ENCODE assay signal across 35 mouse cellular contexts in genomic region chr13:31981198-31981597, GRCm38 (mm10).
"Had no signal": no experiment of that assay in that cellular context is flagged by ENCODE, and none has a peak within 500 bp of the region (broad histone marks: within the 10 kb centered on the region; RNA-seq: fewer than 3 reads in every experiment).

No protein-coding gene starts in this region.

- DNase-seq: heart, postnatal 10 days; heart, postnatal 14 days; heart, postnatal 36 days; heart, postnatal 4 days; kidney, adult 11 months; kidney, adult 18-20 months; kidney, adult 2 months; kidney, adult 8-10 months; kidney, adult 9 months; kidney, postnatal 10 days; kidney, postnatal 14 days; kidney, postnatal 25 days; kidney, postnatal 36 days; kidney, postnatal 4 days; layer of hippocampus, adult 9-11 months; layer of hippocampus, postnatal 36 days had no signal

- H3K4me2 ChIP-seq: heart, embryonic 11.5 days; heart, embryonic 12.5 days; heart, embryonic 13.5 days; heart, embryonic 15.5 days; hindbrain, embryonic 12.5 days; hindbrain, embryonic 13.5 days; hindbrain, embryonic 14.5 days; hindbrain, embryonic 15.5 days; intestine, embryonic 15.5 days; kidney, embryonic 15.5 days had no signal

- H3K4me3 ChIP-seq: heart, embryonic 10.5 days; heart, embryonic 12.5 days; heart, embryonic 13.5 days; heart, embryonic 15.5 days; hindbrain, embryonic 10.5 days; hindbrain, embryonic 12.5 days; hindbrain, embryonic 13.5 days; hindbrain, embryonic 15.5 days; intestine, embryonic 15.5 days; kidney, embryonic 15.5 days; layer of hippocampus, adult 2 months had no signal

- H3K27me3 ChIP-seq: heart, embryonic 12.5 days; heart, embryonic 13.5 days; heart, embryonic 15.5 days; hindbrain, embryonic 12.5 days; hindbrain, embryonic 13.5 days; hindbrain, embryonic 15.5 days; intestine, embryonic 15.5 days; kidney, embryonic 15.5 days had no signal

- H3K9me3 ChIP-seq: heart, embryonic 10.5 days; heart, embryonic 12.5 days; heart, embryonic 13.5 days; heart, embryonic 15.5 days; hindbrain, embryonic 10.5 days; hindbrain, embryonic 12.5 days; hindbrain, embryonic 13.5 days; hindbrain, embryonic 15.5 days; intestine, embryonic 15.5 days; kidney, embryonic 15.5 days had no signal

- H3K9ac ChIP-seq: heart, embryonic 12.5 days; heart, embryonic 13.5 days; heart, embryonic 15.5 days; hindbrain, embryonic 12.5 days; hindbrain, embryonic 13.5 days; hindbrain, embryonic 14.5 days; hindbrain, embryonic 15.5 days; intestine, embryonic 15.5 days; kidney, embryonic 15.5 days had no signal

- H3K4me1 ChIP-seq: heart, embryonic 10.5 days; heart, embryonic 12.5 days; heart, embryonic 13.5 days; heart, embryonic 15.5 days; hindbrain, embryonic 10.5 days; hindbrain, embryonic 12.5 days; hindbrain, embryonic 13.5 days; hindbrain, embryonic 15.5 days; intestine, embryonic 15.5 days had no signal

- ATAC-seq: hindbrain, embryonic 16.5 days; hindbrain, postnatal 0 days; inflammation-experienced regulatory T-cells, adult 6 months; intestine, embryonic 15.5 days; intestine, embryonic 16.5 days; intestine, postnatal 0 days had no signal

- H3K27ac ChIP-seq: heart, embryonic 10.5 days; heart, embryonic 13.5 days; heart, embryonic 15.5 days; hindbrain, embryonic 10.5 days; hindbrain, embryonic 12.5 days; hindbrain, embryonic 13.5 days; hindbrain, embryonic 14.5 days; hindbrain, embryonic 15.5 days; hindbrain, postnatal 0 days; intestine, embryonic 15.5 days; kidney, embryonic 15.5 days; kidney, postnatal 0 days; layer of hippocampus, adult 2 months had no signal

- H3K36me3 ChIP-seq: heart, embryonic 10.5 days; heart, embryonic 12.5 days; heart, embryonic 13.5 days; heart, embryonic 15.5 days; hindbrain, embryonic 10.5 days; hindbrain, embryonic 12.5 days; hindbrain, embryonic 13.5 days; hindbrain, embryonic 15.5 days; intestine, embryonic 15.5 days; kidney, embryonic 15.5 days had no signal
